Mouse (Mus musculus) small intestine, adult 2 months (tissue): ENCODE results near the gene Miga2.

Source experiments
- CTCF ChIP-seq: fragments of 200-500 bp; IDR thresholded peaks from 2 replicates; pipeline ENCODE4 v1.5.1; 2012; ENCODE audit warnings: low read depth, mild to moderate bottlenecking, control low read depth, inconsistent platforms, low read length, moderate library complexity, mixed read lengths; ENCODE audit not compliant: insufficient replicate concordance, insufficient read length; ENCODE audit errors: extremely low read depth
- POLR2A ChIP-seq: fragments of 200-500 bp; IDR thresholded peaks from 2 replicates; pipeline ENCODE4 v1.6.1; 2012; ENCODE audit warnings: low read depth, mild to moderate bottlenecking, control low read depth, inconsistent platforms, low read length, moderate library complexity

- TF ChIP-seq CTCF (no peak), POLR2A (no peak)
These were observed 2.2 kb downstream of the Miga2 start for GRCm38 (mm10) chr2:30366203-30366602.
